Mouse (Mus musculus): ENCODE data around the gene Pdcd4. TPM values are rescaled to one million over a fixed set of nuclear protein-coding genes. Genes with fewer than 3 reads are reported as not detected.

Pdcd4 gene
- polyA plus RNA-seq, 1 experiment from 2014 or later: 64.9 TPM

GRCm38 (mm10) chr19:53877779-53878178 is 14.3 kb upstream of the Pdcd4 start:
- no peak for ATAC-seq (replicated peaks)
- H3K4me3 ChIP-seq: no peak overlapping the region
- no peaks in the 10 kb centered on the region for H3K9me3 ChIP-seq
- H3K27me3 ChIP-seq (replicated peaks): no peaks in the 10 kb centered on the region
- 70% methylated on average over 1 of the region's 1 CpGs for WGBS
- H3K9ac ChIP-seq: no peak overlapping the region
- no peaks in the 10 kb centered on the region for H3K36me3 ChIP-seq (replicated peaks)
- peaks cover 6% of the 10 kb centered on the region for H3K4me1 ChIP-seq
- no peak overlapping the region for H3K27ac ChIP-seq
- H3K4me2 ChIP-seq: no peak overlapping the region

- H3K27ac ChIP-seq: no peak overlapping the region
- H3K36me3 ChIP-seq (replicated peaks): no peaks in the 10 kb centered on the region
- ATAC-seq (replicated peaks): no peak
- peaks cover under 1% of the 10 kb centered on the region; the same call in 1 of the 2 replicates for H3K4me1 ChIP-seq
- H3K4me2 ChIP-seq: no peak overlapping the region
- no peak overlapping the region for H3K4me3 ChIP-seq
- H3K9me3 ChIP-seq: no peaks in the 10 kb centered on the region
- H3K27me3 ChIP-seq (replicated peaks): no peaks in the 10 kb centered on the region
- no peak overlapping the region for H3K9ac ChIP-seq
- WGBS: 83% methylated on average over 1 of the region's 1 CpGs
These were observed 11.6 kb upstream of the Pdcd4 start for GRCm38 (mm10) chr19:53880460-53880859.

- WGBS: 53% methylated on average over 5 of the region's 5 CpGs
- no peaks in the 10 kb centered on the region for H3K9me3 ChIP-seq
- H3K4me2 ChIP-seq: no peak overlapping the region
- H3K27ac ChIP-seq: no peak overlapping the region
- ATAC-seq (replicated peaks): no peak
- no peak overlapping the region for H3K4me3 ChIP-seq
- no peaks in the 10 kb centered on the region for H3K36me3 ChIP-seq (replicated peaks)
- no peaks in the 10 kb centered on the region for H3K27me3 ChIP-seq (replicated peaks)
- H3K9ac ChIP-seq: no peak overlapping the region
- H3K4me1 ChIP-seq: peaks cover 3% of the 10 kb centered on the region; the same call in 1 of the 2 replicates
These were observed 10.2 kb upstream of the Pdcd4 start for GRCm38 (mm10) chr19:53881786-53882185.

- no peaks in the 10 kb centered on the region for H3K27me3 ChIP-seq (replicated peaks)
- H3K9ac ChIP-seq: no peak overlapping the region
- H3K4me1 ChIP-seq: peaks cover 6% of the 10 kb centered on the region; the same call in 1 of the 2 replicates
- H3K4me2 ChIP-seq: no peak overlapping the region
- ATAC-seq (replicated peaks): no peak
- no peaks in the 10 kb centered on the region for H3K36me3 ChIP-seq (replicated peaks)
- no peaks in the 10 kb centered on the region for H3K9me3 ChIP-seq
- no peak overlapping the region for H3K4me3 ChIP-seq
- no peak overlapping the region for H3K27ac ChIP-seq
- WGBS: 17% methylated on average over 10 of the region's 10 CpGs
These were observed 6.6 kb upstream of the Pdcd4 start for GRCm38 (mm10) chr19:53885450-53885849.

GRCm38 (mm10) chr19:53886576-53887370 is 5.3 kb upstream of the Pdcd4 start:
- Histone ChIP-seq H3K27me3 (replicated peaks) (no peaks in the 10 kb centered on the region), H3K9me3 (no peaks in the 10 kb centered on the region), H3K4me3 (no peak overlapping the region), H3K9ac (no peak overlapping the region), H3K4me1 (peaks cover 6% of the 10 kb centered on the region; the same call in 1 of the 2 replicates), H3K4me2 (no peak overlapping the region), H3K27ac (no peak overlapping the region), H3K36me3 (replicated peaks) (no peaks in the 10 kb centered on the region)
- no peak for ATAC-seq (replicated peaks)
- 88% methylated on average over 10 of the region's 10 CpGs for WGBS

GRCm38 (mm10) chr19:53887822-53888221 is 4.2 kb upstream of the Pdcd4 start:
- no peak overlapping the region for H3K27ac ChIP-seq
- H3K36me3 ChIP-seq (replicated peaks): no peaks in the 10 kb centered on the region
- no peak overlapping the region for H3K4me2 ChIP-seq
- no peaks in the 10 kb centered on the region for H3K9me3 ChIP-seq
- H3K4me3 ChIP-seq: no peak overlapping the region
- WGBS: 89% methylated on average over 3 of the region's 3 CpGs
- no peak overlapping the region for H3K9ac ChIP-seq
- no peak for ATAC-seq (replicated peaks)
- peaks cover 6% of the 10 kb centered on the region; the same call in 1 of the 2 replicates for H3K4me1 ChIP-seq
- no peaks in the 10 kb centered on the region for H3K27me3 ChIP-seq (replicated peaks)

- Histone ChIP-seq H3K27ac (no peak overlapping the region), H3K4me3 (no peak overlapping the region), H3K9ac (no peak overlapping the region), H3K4me2 (no peak overlapping the region), H3K27me3 (replicated peaks) (no peaks in the 10 kb centered on the region), H3K4me1 (peaks cover 6% of the 10 kb centered on the region; the same call in 1 of the 2 replicates), H3K9me3 (no peaks in the 10 kb centered on the region), H3K36me3 (replicated peaks) (no peaks in the 10 kb centered on the region)
- no peak for ATAC-seq (replicated peaks)
- 83% methylated on average over 9 of the region's 9 CpGs for WGBS
These were observed 3.7 kb upstream of the Pdcd4 start for GRCm38 (mm10) chr19:53888331-53888730.

GRCm38 (mm10) chr19:53889555-53889954 is 2.5 kb upstream of the Pdcd4 start:
- Histone ChIP-seq H3K4me1 (peaks cover 6% of the 10 kb centered on the region; the same call in 1 of the 2 replicates), H3K27ac (no peak overlapping the region), H3K27me3 (replicated peaks) (no peaks in the 10 kb centered on the region), H3K4me2 (no peak overlapping the region), H3K9ac (no peak overlapping the region), H3K9me3 (no peaks in the 10 kb centered on the region), H3K36me3 (replicated peaks) (no peaks in the 10 kb centered on the region), H3K4me3 (no peak overlapping the region)
- ATAC-seq (replicated peaks): no peak
- WGBS: 85% methylated on average over 5 of the region's 5 CpGs

GRCm38 (mm10) chr19:53890274-53890673 is 1.8 kb upstream of the Pdcd4 start:
- Histone ChIP-seq H3K27me3 (replicated peaks) (no peaks in the 10 kb centered on the region), H3K4me1 (peaks cover 6% of the 10 kb centered on the region; the same call in 1 of the 2 replicates), H3K9me3 (no peaks in the 10 kb centered on the region), H3K9ac (no peak overlapping the region), H3K27ac (no peak overlapping the region), H3K36me3 (replicated peaks) (no peaks in the 10 kb centered on the region), H3K4me3 (no peak overlapping the region), H3K4me2 (no peak overlapping the region)
- 56% methylated on average over 5 of the region's 5 CpGs for WGBS
- ATAC-seq (replicated peaks): no peak

- no peak for ATAC-seq (replicated peaks)
- H3K4me2 ChIP-seq: no peak overlapping the region
- WGBS: 67% methylated on average over 5 of the region's 5 CpGs
These were observed 1.2 kb upstream of the Pdcd4 start for GRCm38 (mm10) chr19:53890781-53891251.

GRCm38 (mm10) chr19:53891569-53891968 is 462 bp upstream of the Pdcd4 start:
- Histone ChIP-seq H3K27me3 (replicated peaks) (no peaks in the 10 kb centered on the region), H3K4me1 (0 out of 2 replicates have a peak, but pooled peaks cover 2% of the 10 kb centered on the region), H3K27ac (no peak overlapping the region), H3K4me2 (no peak overlapping the region), H3K36me3 (replicated peaks) (no peaks in the 10 kb centered on the region), H3K4me3 (no peak overlapping the region), H3K9ac (no peak overlapping the region), H3K9me3 (no peaks in the 10 kb centered on the region)
- ATAC-seq (replicated peaks): no peak
- 86% methylated on average over 2 of the region's 2 CpGs for WGBS

More at GRCm38 (mm10) chr19:53890781-53891251, 1.2 kb upstream of the Pdcd4 start:
- Histone ChIP-seq H3K9me3 (no peaks in the 10 kb centered on the region), H3K4me3 (no peak overlapping the region), H3K27ac (no peak overlapping the region), H3K9ac (no peak overlapping the region), H3K27me3 (replicated peaks) (no peaks in the 10 kb centered on the region), H3K36me3 (replicated peaks) (no peaks in the 10 kb centered on the region), H3K4me1 (0 out of 2 replicates have a peak, but pooled peaks cover 2% of the 10 kb centered on the region)

GRCm38 (mm10) chr19:53892838-53893359 is 868 bp downstream of the Pdcd4 start:
- no peaks in the 10 kb centered on the region for H3K36me3 ChIP-seq (replicated peaks)
- no peak overlapping the region for H3K27ac ChIP-seq
- H3K4me2 ChIP-seq: no peak overlapping the region
- no peak overlapping the region for H3K4me3 ChIP-seq
- H3K9ac ChIP-seq: no peak overlapping the region
- no peak for ATAC-seq (replicated peaks)
- 0 out of 2 replicates have a peak, but pooled peaks cover 2% of the 10 kb centered on the region for H3K4me1 ChIP-seq
- H3K27me3 ChIP-seq (replicated peaks): no peaks in the 10 kb centered on the region
- 75% methylated on average over 9 of the region's 9 CpGs for WGBS
- H3K9me3 ChIP-seq: no peaks in the 10 kb centered on the region
